Mouse (Mus musculus): ENCODE data around the gene Chpf. TPM values are rescaled to one million over a fixed set of nuclear protein-coding genes. Genes with fewer than 3 reads are reported as not detected.
A peak's percentile ranks its signal among the peaks of the same experiment; 100 is the strongest.

Chpf gene
- polyA plus RNA-seq, 1 experiment from 2014 or later: 58.8 TPM

DNA sequence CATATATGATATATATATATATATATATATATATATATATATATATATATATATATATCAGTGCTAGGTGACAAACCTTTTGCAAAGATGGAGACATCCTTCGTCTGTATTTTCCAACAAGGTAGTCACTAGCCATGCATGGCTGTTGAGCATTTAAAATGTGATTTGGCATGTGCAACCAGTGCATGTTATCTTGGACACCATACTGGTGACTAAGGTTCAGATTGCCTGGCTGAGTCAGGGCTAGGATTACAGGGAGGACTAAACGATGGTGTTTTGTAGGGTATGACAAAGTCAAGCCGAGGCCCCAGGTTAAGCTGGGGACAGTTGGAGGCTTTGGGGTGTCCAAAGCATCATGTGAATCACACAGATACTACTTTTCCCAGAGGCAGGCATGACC, 23.7 kb downstream of the Chpf start:
- ATAC-seq (ENCODE audit: insufficient number of reproducible peaks, low FRiP score, low TSS enrichment, low read depth): no peak
- H3K4me2 ChIP-seq: no peak overlapping the region
- H3K4me1 ChIP-seq: peaks cover 35% of the 10 kb centered on the region
- peaks cover 90% of the 10 kb centered on the region for H3K27me3 ChIP-seq
- no peak overlapping the region for H3K9ac ChIP-seq
- H3K9me3 ChIP-seq: no peaks in the 10 kb centered on the region
- no peak overlapping the region for H3K27ac ChIP-seq
- WGBS: 67% methylated on average over 3 of the region's 3 CpGs
- no peak overlapping the region for H3K4me3 ChIP-seq
- no peaks in the 10 kb centered on the region for H3K36me3 ChIP-seq

DNA sequence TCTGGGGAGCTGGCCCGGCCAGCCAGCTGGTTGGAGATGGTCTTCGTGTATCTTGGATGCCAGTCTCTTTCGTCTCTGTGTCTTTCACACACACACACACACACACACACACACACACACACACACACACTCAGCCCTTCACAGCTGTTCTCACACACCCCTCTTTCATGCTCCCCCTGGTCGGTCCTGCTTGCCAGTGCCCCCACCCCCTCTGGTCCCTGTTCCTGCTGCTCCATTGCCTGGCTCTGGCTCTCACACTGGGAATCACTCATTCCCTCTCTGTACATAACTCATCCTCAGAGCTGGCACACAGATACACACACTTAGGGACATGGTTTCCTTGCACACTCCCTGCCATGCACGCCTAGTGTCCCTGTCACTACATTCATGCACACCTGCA, 27.2 kb downstream of the Chpf start:
- Histone ChIP-seq H3K9ac (no peak overlapping the region), H3K9me3 (no peaks in the 10 kb centered on the region), H3K27me3 (peaks cover 91% of the 10 kb centered on the region), H3K36me3 (no peaks in the 10 kb centered on the region), H3K4me2 (no peak overlapping the region), H3K27ac (no peak overlapping the region), H3K4me3 (no peak overlapping the region), H3K4me1 (peaks cover 46% of the 10 kb centered on the region)
- 55% methylated on average over 5 of the region's 5 CpGs for WGBS
- no peak for ATAC-seq (ENCODE audit: insufficient number of reproducible peaks, low FRiP score, low TSS enrichment, low read depth)

DNA sequence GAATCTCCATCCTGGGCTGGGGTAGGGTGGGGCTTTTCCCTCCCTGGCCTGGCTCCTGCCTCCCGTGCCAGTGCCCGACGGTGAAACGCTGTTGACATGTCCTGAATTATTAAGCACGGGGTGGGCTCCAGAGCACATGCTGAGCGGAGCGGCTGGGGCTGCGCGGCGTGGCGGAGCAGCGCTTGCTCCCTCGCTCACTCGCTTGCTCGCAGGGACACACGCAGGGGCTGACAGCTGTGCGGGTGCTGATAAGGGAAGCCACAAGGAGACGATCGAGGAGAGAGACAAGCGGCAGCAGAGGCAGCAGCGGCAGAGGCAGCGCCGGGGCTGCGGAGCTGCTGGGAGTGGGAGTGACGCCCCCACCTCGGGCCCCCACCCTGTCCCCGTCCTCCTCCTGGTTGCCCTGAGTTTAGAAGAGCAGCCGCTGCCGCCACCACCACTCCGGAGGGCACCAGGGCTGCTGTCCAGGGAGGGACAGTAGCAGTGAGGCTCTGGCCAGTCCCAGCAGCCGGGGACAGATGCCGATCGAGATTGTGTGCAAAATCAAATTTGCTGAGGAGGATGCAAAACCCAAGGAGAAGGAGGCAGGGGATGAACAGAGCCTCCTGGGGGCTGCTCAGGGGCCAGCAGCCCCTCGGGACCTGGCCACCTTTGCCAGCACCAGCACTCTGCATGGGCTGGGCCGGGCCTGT, 28.6 kb downstream of the Chpf start, which contains the start of gene Asic4:
TSS of gene Asic4 (plus strand) at position 123 of the 692 bp plus-strand sequence.
- no peak within 1 kb of the TSS for H3K9ac ChIP-seq
- peaks cover 91% of the 10 kb centered on the region for H3K27me3 ChIP-seq
- peaks cover 58% of the 10 kb centered on the region for H3K4me1 ChIP-seq
- no peaks in the 10 kb centered on the region for H3K9me3 ChIP-seq
- no peak within 1 kb of the TSS for H3K27ac ChIP-seq
- WGBS: 3% methylated on average over 35 of the region's 35 CpGs
- peak within 1 kb of the TSS; percentile 51 for H3K4me2 ChIP-seq
- H3K36me3 ChIP-seq: no peaks in the 10 kb centered on the region
- peak within 1 kb of the TSS; percentile 22 for H3K4me3 ChIP-seq
- no peak for ATAC-seq (ENCODE audit: insufficient number of reproducible peaks, low FRiP score, low TSS enrichment, low read depth)

DNA sequence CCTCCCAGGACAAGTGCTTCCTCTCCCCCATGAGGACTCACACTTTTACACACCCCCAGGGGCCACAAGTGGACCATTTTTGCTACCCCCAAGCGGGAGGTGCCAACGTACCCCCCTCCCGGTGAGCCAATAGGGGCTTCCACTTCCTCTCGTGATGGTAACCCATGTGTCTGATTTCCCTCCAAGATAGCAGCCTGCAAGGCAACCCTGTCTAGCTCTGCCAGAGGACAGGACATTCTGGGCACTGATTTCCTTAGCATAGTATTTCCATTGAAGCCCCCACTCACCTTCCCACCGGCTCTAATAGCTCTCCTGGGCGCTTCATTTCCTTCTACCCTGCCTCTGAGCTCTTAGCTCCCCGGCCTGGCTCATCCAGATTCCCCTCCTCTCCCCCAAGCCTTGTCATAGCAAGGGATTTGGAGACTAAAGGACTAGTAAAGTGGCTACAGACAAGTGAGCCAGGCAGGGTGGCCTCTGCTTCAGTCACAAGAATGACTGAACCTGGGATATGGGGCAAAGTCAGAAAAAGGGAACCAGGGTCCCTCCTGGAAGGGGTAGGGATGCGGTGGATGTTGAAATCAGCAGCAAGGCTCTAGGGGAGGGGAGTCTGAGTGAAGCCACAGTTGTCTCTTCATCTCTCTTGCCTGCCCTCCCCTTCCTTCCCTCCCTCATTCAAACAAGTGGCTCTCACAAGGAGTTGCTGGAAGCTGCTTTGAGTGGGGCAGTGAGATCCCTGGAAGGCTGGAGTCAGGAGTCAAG, 29.6 kb downstream of the Chpf start:
- ATAC-seq (ENCODE audit: insufficient number of reproducible peaks, low FRiP score, low TSS enrichment, low read depth): no peak
- Histone ChIP-seq H3K36me3 (no peaks in the 10 kb centered on the region), H3K4me1 (peaks cover 67% of the 10 kb centered on the region), H3K4me3 (no peak overlapping the region; the same call in 1 of the 2 replicates), H3K27ac (no peak overlapping the region), H3K9me3 (no peaks in the 10 kb centered on the region), H3K4me2 (peak overlapping the region; percentile 51), H3K27me3 (peaks cover 94% of the 10 kb centered on the region), H3K9ac (no peak overlapping the region)
- 9% methylated on average over 8 of the region's 8 CpGs for WGBS

DNA sequence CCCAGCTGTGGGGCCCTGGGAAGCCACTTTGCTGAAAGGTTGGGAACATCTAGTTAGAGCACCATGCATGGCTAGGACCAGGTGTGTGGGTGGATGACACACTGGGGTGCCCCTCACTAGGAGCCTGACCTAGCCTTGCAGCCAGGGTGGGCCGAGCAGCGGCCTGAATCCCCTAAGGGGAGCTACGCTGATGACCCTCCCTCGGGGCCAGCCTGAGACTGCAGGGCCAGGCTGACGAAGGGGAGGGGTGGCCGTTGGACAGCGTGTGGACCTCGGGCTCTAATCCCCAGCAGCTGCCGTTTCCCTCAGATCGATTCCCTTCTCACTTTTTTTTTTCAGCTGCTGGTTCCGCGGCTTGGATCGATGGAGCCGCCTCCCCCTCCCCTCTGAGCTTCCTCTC, 30.2 kb downstream of the Chpf start:
- H3K27me3 ChIP-seq: peaks cover 96% of the 10 kb centered on the region
- no peaks in the 10 kb centered on the region for H3K36me3 ChIP-seq
- H3K27ac ChIP-seq: no peak overlapping the region
- ATAC-seq (ENCODE audit: insufficient number of reproducible peaks, low FRiP score, low TSS enrichment, low read depth): no peak
- 2% methylated on average over 14 of the region's 14 CpGs for WGBS
- no peak overlapping the region for H3K4me2 ChIP-seq
- no peak overlapping the region for H3K4me3 ChIP-seq
- no peaks in the 10 kb centered on the region for H3K9me3 ChIP-seq
- H3K9ac ChIP-seq: no peak overlapping the region
- H3K4me1 ChIP-seq: peaks cover 70% of the 10 kb centered on the region

DNA sequence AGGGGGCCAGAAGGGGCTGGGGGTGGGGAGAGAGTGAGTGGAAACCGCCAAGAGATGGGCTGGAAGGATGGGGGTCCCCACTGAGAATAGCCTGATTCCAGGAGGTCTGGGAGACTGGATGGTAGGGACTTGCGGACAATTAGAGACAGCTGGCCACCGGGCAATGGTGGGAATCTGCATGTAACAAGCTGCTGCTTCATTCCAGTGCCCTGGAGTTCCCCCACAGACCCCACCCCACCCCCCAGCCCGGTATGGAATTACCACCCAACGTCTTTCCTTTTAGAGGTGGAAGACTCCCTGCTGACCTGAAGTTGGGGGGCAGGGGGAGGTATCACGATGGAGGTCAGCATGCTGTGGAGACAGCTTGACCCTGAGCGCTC, 31.1 kb downstream of the Chpf start:
- Histone ChIP-seq H3K4me3 (no peak overlapping the region), H3K9ac (no peak overlapping the region), H3K36me3 (peaks cover under 1% of the 10 kb centered on the region; the same call in 1 of the 2 replicates), H3K4me1 (peaks cover 77% of the 10 kb centered on the region), H3K27me3 (peaks cover 94% of the 10 kb centered on the region), H3K27ac (no peak overlapping the region), H3K9me3 (no peaks in the 10 kb centered on the region), H3K4me2 (no peak overlapping the region)
- no peak for ATAC-seq (ENCODE audit: insufficient number of reproducible peaks, low FRiP score, low TSS enrichment, low read depth)
- 1% methylated on average over 7 of the region's 7 CpGs for WGBS

- no peak for ATAC-seq (ENCODE audit: insufficient number of reproducible peaks, low FRiP score, low TSS enrichment, low read depth)
- 4% methylated on average over 10 of the region's 10 CpGs for WGBS
- Histone ChIP-seq H3K36me3 (peaks cover 7% of the 10 kb centered on the region; the same call in 1 of the 2 replicates), H3K9me3 (no peaks in the 10 kb centered on the region), H3K4me3 (no peak overlapping the region), H3K4me1 (peaks cover 79% of the 10 kb centered on the region), H3K9ac (no peak overlapping the region), H3K27ac (no peak overlapping the region), H3K4me2 (no peak overlapping the region), H3K27me3 (peaks cover 88% of the 10 kb centered on the region)
Observed at GRCm38 (mm10) chr1:75447265-75448051, 31.6 kb downstream of the Chpf start.

DNA sequence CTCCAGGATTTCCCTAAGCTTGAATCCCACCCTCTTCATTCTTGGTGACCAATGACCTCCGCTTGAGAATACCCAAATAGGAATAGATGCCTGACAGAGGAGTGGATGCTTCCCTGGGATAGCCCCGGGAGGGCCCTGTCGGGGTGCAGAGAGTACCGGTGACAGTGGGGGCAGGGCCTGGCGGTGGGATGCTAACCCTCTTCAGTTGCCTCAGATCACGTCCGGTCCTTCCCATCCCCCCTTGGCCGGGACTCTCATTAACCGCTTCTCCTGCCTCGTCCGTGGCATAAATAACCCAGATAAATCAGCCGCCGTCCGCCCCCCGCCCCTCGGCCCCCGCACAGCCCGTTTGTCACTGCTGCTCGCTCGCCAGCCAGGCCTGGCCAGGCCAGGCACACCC, 32.5 kb downstream of the Chpf start:
- peak overlapping the region; percentile 15; the same call in 1 of the 2 replicates for H3K4me2 ChIP-seq
- H3K27ac ChIP-seq: no peak overlapping the region
- WGBS: 11% methylated on average over 20 of the region's 20 CpGs

GRCm38 (mm10) chr1:75445751-75446611, 33.1 kb downstream of the Chpf start:
- Histone ChIP-seq H3K4me2 (peak overlapping the region; percentile 15), H3K9me3 (no peaks in the 10 kb centered on the region), H3K9ac (no peak overlapping the region), H3K36me3 (peaks cover 18% of the 10 kb centered on the region), H3K4me3 (peak overlapping the region; percentile 9; the same call in 1 of the 2 replicates), H3K27me3 (peaks cover 73% of the 10 kb centered on the region), H3K4me1 (peaks cover 78% of the 10 kb centered on the region), H3K27ac (no peak overlapping the region)
- WGBS: under 1% methylated on average over 22 of the region's 22 CpGs
- no peak for ATAC-seq (ENCODE audit: insufficient number of reproducible peaks, low FRiP score, low TSS enrichment, low read depth)

More for the DNA sequence above, 32.5 kb downstream of the Chpf start:
- H3K36me3 ChIP-seq: peaks cover 14% of the 10 kb centered on the region
- no peak overlapping the region for H3K4me3 ChIP-seq
- no peak for ATAC-seq (ENCODE audit: insufficient number of reproducible peaks, low FRiP score, low TSS enrichment, low read depth)
- H3K4me1 ChIP-seq: peaks cover 79% of the 10 kb centered on the region
- H3K27me3 ChIP-seq: peaks cover 80% of the 10 kb centered on the region
- H3K9ac ChIP-seq: no peak overlapping the region
- no peaks in the 10 kb centered on the region for H3K9me3 ChIP-seq

DNA sequence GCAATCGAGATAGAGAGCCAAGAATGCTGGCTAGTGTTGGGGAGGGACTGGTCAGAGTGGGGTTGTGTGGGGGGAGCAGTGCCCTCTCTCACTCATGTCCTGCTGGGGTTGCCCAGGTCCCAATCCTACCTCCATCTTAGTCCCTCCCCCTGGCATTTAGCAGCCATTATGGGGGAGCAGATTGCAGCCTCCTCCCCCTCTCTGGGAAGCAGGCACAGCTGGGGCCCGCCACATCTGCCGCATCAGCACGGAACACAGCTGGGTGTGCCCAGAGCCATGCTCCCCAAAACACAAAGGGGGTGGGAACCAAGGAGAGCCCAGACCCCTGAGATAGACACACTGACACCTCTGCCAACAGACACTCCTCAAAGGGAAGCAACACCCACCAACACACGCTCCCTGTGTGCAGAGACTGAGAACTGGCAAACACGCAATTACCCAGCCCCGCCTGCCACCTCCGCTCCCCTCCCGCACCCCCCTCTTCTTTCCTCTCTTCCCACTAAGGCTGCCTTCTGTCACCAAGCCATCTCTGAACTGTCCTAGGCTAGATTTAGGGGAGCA, 33.9 kb downstream of the Chpf start:
- 9% methylated on average over 7 of the region's 9 CpGs for WGBS
- Histone ChIP-seq H3K9me3 (no peaks in the 10 kb centered on the region), H3K36me3 (peaks cover 25% of the 10 kb centered on the region), H3K4me1 (peaks cover 70% of the 10 kb centered on the region), H3K27me3 (peaks cover 66% of the 10 kb centered on the region), H3K9ac (no peak overlapping the region), H3K4me3 (no peak overlapping the region), H3K4me2 (0 out of 2 replicates have a peak overlapping the region, but pooled peaks have one; percentile 5), H3K27ac (no peak overlapping the region)
- ATAC-seq (ENCODE audit: insufficient number of reproducible peaks, low FRiP score, low TSS enrichment, low read depth): no peak

DNA sequence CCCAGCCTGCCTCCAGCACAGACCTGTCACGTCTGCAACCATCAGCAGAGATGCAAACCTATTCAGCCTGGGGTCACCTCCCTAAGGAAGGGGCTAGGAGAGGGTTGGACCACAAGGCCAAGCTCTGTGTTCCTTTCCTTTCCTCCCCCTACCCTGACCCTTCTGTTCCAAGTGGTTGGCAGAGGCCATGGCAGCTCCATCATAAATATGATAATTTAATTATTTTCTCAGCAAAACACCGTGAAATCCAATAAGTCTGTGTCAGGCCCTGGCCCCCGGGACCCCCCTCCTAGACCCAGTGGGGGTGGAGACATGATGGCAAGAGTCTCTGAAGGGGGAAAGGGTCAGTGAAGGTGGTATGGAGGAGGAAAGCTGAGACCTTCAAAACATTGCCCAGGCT, 34.9 kb downstream of the Chpf start:
- Histone ChIP-seq H3K4me3 (no peak overlapping the region), H3K27ac (no peak overlapping the region), H3K9ac (no peak overlapping the region), H3K27me3 (peaks cover 55% of the 10 kb centered on the region), H3K9me3 (no peaks in the 10 kb centered on the region), H3K4me2 (no peak overlapping the region), H3K36me3 (peaks cover 29% of the 10 kb centered on the region), H3K4me1 (peaks cover 60% of the 10 kb centered on the region)
- no peak for ATAC-seq (ENCODE audit: insufficient number of reproducible peaks, low FRiP score, low TSS enrichment, low read depth)
- WGBS: 40% methylated on average over 3 of the region's 3 CpGs
